Mouse (Mus musculus): ENCODE results near the gene Zscan5b. TPM values are rescaled to one million over a fixed set of nuclear protein-coding genes. Genes with fewer than 3 reads are reported as not detected.

The Zscan5b gene
- total RNA-seq, 2 experiments from 2014 or later, result not detected

Other genes starting within 250 kb of the Zscan5b start
- not detected in 2 replicates for gene Vmn1r65, start 211.3 kb upstream of the Zscan5b start, total RNA-seq (2015)
- gene Vmn1r65, start 211.3 kb upstream of the Zscan5b start, total RNA-seq (2017), result not detected in 2 replicates
- not detected in 2 replicates for gene Nlrp4c, start 177.1 kb upstream of the Zscan5b start, total RNA-seq (2015)
- not detected in 2 replicates for gene Nlrp4c, start 177.1 kb upstream of the Zscan5b start, total RNA-seq (2017)
- gene Zfp787, start 66.3 kb upstream of the Zscan5b start, total RNA-seq (2015), result 11.9 and 17.0 TPM in 2 replicates
- gene Zfp787, start 66.3 kb upstream of the Zscan5b start, total RNA-seq (2017), result 25.6 and 25.7 TPM in 2 replicates
- 2.0 and 3.6 TPM in 2 replicates for gene Zfp444, start 50.1 kb upstream of the Zscan5b start, total RNA-seq (2015)
- gene Zfp444, start 50.1 kb upstream of the Zscan5b start, total RNA-seq (2017), result 4.1 and 8.0 TPM in 2 replicates
- gene Galp, start 25.2 kb upstream of the Zscan5b start, total RNA-seq (2015), result not detected in 2 replicates
- gene Galp, start 25.2 kb upstream of the Zscan5b start, total RNA-seq (2017), result not detected in 2 replicates
- gene Epp13, start 30.4 kb downstream of the Zscan5b start, total RNA-seq (2015), result not detected in 2 replicates
- gene Epp13, start 30.4 kb downstream of the Zscan5b start, total RNA-seq (2017), result not detected in 2 replicates
- gene Zfp667, start 64.3 kb downstream of the Zscan5b start, total RNA-seq (2015), result 0.69 and 1.3 TPM in 2 replicates
- gene Zfp667, start 64.3 kb downstream of the Zscan5b start, total RNA-seq (2017), result 0.99 and 3.0 TPM in 2 replicates
- gene Zfp583, start 109.0 kb downstream of the Zscan5b start, total RNA-seq (2015), result 0.96 and 1.3 TPM in 2 replicates
- 0.88 and 1.8 TPM in 2 replicates for gene Zfp583, start 109.0 kb downstream of the Zscan5b start, total RNA-seq (2017)
- gene Gm3854, start 121.5 kb downstream of the Zscan5b start, total RNA-seq (2015), result 0.13 and 0.21 TPM in 2 replicates
- gene Gm3854, start 121.5 kb downstream of the Zscan5b start, total RNA-seq (2017), result not detected in 2 replicates
- gene Zfp78, start 141.0 kb downstream of the Zscan5b start, total RNA-seq (2015), result 2.9 and 4.3 TPM in 2 replicates
- gene Zfp78, start 141.0 kb downstream of the Zscan5b start, total RNA-seq (2017), result 2.0 and 5.1 TPM in 2 replicates
- gene Zfp28, start 161.0 kb downstream of the Zscan5b start, total RNA-seq (2015), result 1.5 and 2.5 TPM in 2 replicates
- 0.73 and 0.81 TPM in 2 replicates for gene Zfp28, start 161.0 kb downstream of the Zscan5b start, total RNA-seq (2017)
- gene Smim17, start 176.4 kb downstream of the Zscan5b start, total RNA-seq (2015), result not detected in 2 replicates
- not detected in 2 replicates for gene Smim17, start 176.4 kb downstream of the Zscan5b start, total RNA-seq (2017)
- gene Gm20715, start 188.0 kb downstream of the Zscan5b start, total RNA-seq (2015), result not detected in 2 replicates
- gene Gm20715, start 188.0 kb downstream of the Zscan5b start, total RNA-seq (2017), result not detected in 2 replicates
- gene Olfr1344, start 216.4 kb downstream of the Zscan5b start, total RNA-seq (2015), result not detected in 2 replicates
- gene Olfr1344, start 216.4 kb downstream of the Zscan5b start, total RNA-seq (2017), result not detected in 2 replicates
- gene Olfr1336, start 233.9 kb downstream of the Zscan5b start, total RNA-seq (2015), result not detected in 2 replicates
- gene Olfr1336, start 233.9 kb downstream of the Zscan5b start, total RNA-seq (2017), result not detected in 2 replicates
- not detected in 2 replicates for gene Olfr1346, start 244.8 kb downstream of the Zscan5b start, total RNA-seq (2015)
- not detected in 2 replicates for gene Olfr1346, start 244.8 kb downstream of the Zscan5b start, total RNA-seq (2017)

All from megakaryocyte, adult 5-6 weeks (primary cell).